Mouse (Mus musculus): ENCODE data around the gene Smug1. TPM values are rescaled to one million over a fixed set of nuclear protein-coding genes. Genes with fewer than 3 reads are reported as not detected.

The Smug1 gene
- polyA plus RNA-seq, 1 experiment from 2014 or later = 7.5 TPM

DNA sequence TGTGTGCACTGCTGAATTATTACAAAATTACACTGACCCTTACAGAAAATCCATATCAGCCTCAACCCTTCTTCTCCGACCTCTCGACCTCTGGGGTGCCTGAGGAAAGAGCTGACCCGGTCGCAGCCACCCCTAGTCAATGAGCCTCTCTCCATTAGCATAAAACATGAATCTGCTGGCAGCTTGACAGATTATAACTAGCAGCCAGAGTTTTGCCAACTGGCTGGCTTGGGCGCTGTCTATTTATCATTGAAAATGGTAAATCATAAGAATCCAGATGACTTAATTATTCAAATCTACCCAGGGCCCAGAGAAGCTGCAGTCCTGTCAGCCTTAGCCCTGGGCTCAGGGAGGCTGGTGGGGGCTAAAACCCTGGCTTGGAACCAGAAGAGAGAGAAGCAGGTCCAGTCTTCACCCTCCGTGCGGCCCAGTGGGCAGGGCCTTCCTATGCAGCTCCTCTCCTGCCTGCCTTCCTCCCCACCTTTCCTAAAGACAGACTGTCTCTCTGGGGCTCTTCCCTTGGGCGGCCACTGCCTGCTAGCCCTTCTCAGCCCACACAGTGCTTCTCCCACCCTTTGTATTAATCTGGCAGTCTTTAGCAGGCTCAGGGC, 58.7 kb downstream of the Smug1 start:
- DNase-seq (ENCODE audit: low spot score) = no peak

DNA sequence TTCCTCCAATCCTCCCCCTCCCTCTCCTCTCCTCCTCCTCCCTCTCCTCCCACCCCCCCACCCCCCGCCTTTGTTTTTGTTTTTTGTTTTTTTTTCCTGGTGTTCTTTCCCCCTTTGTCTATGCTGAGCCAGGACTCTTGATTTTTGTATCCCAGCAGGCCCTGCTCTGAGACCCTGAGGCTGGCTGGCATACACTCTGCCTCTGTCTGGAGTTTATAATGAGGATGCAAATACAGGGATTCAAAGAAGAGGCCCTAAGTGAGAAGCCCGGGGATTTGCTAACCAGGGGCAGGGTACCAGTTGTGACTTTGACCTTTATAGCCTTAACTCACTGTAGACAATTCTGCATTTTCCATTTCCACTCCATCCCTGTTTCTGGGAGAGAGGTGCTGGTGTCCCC, 60.7 kb downstream of the Smug1 start:
- DNase-seq (ENCODE audit: low spot score) = no peak

Other genes starting within 250 kb of the Smug1 start
- gene Hoxc13, start 246.0 kb downstream of the Smug1 start, polyA plus RNA-seq (2015; fragmentation: Nextera tagmentation; extraction: Ambion mirVana) = 0.07 TPM in 1 of 2 replicates, not detected in the other
- not detected in 2 replicates for gene Hoxc12, start 230.3 kb downstream of the Smug1 start, polyA plus RNA-seq (2015; fragmentation: Nextera tagmentation; extraction: Ambion mirVana)
- 0.09 TPM in 1 of 2 replicates, not detected in the other for gene Hoxc11, start 212.7 kb downstream of the Smug1 start, polyA plus RNA-seq (2015; fragmentation: Nextera tagmentation; extraction: Ambion mirVana)
- not detected in 2 replicates for gene Hoxc10, start 200.3 kb downstream of the Smug1 start, polyA plus RNA-seq (2015; fragmentation: Nextera tagmentation; extraction: Ambion mirVana)
- 0.16 TPM in 1 of 2 replicates, not detected in the other for gene Hoxc5, start 199.6 kb downstream of the Smug1 start, polyA plus RNA-seq (2015; fragmentation: Nextera tagmentation; extraction: Ambion mirVana)
- not detected in 2 replicates for gene Hoxc9, start 190.7 kb downstream of the Smug1 start, polyA plus RNA-seq (2015; fragmentation: Nextera tagmentation; extraction: Ambion mirVana)
- not detected in 2 replicates for gene Hoxc8, start 176.5 kb downstream of the Smug1 start, polyA plus RNA-seq (2015; fragmentation: Nextera tagmentation; extraction: Ambion mirVana)
- 0.14 TPM in 1 of 2 replicates, not detected in the other for gene Hoxc6, start 168.8 kb downstream of the Smug1 start, polyA plus RNA-seq (2015; fragmentation: Nextera tagmentation; extraction: Ambion mirVana)
- gene Hoxc4, start 148.2 kb downstream of the Smug1 start, polyA plus RNA-seq (2015; fragmentation: Nextera tagmentation; extraction: Ambion mirVana) = 0.07 and 0.17 TPM in 2 replicates
- gene Cbx5, start 72.7 kb upstream of the Smug1 start, polyA plus RNA-seq (2015; fragmentation: Nextera tagmentation; extraction: Ambion mirVana) = 55.7 and 60.1 TPM in 2 replicates
- 683 and 713 TPM in 2 replicates for gene Hnrnpa1, start 73.3 kb upstream of the Smug1 start, polyA plus RNA-seq (2015; fragmentation: Nextera tagmentation; extraction: Ambion mirVana)
- 8.0 and 9.1 TPM in 2 replicates for gene Nfe2, start 91.3 kb upstream of the Smug1 start, polyA plus RNA-seq (2015; fragmentation: Nextera tagmentation; extraction: Ambion mirVana)
- 188 and 210 TPM in 2 replicates for gene Copz1, start 105.6 kb upstream of the Smug1 start, polyA plus RNA-seq (2015; fragmentation: Nextera tagmentation; extraction: Ambion mirVana)
- 0.06 TPM in 1 of 2 replicates, not detected in the other for gene Gpr84, start 143.5 kb upstream of the Smug1 start, polyA plus RNA-seq (2015; fragmentation: Nextera tagmentation; extraction: Ambion mirVana)
- 5.0 and 6.0 TPM in 2 replicates for gene Zfp385a, start 173.0 kb upstream of the Smug1 start, polyA plus RNA-seq (2015; fragmentation: Nextera tagmentation; extraction: Ambion mirVana)
- 9.6 and 10.5 TPM in 2 replicates for gene Itga5, start 199.7 kb upstream of the Smug1 start, polyA plus RNA-seq (2015; fragmentation: Nextera tagmentation; extraction: Ambion mirVana)